39 mouse cellular contexts compared by ENCODE assay signal in genomic region chr16:13732786-13733185, GRCm38 (mm10). TPM values are rescaled to one million over a fixed set of nuclear protein-coding genes. Genes with fewer than 3 reads are reported as not detected.
"Had no signal": no experiment of that assay in that cellular context is flagged by ENCODE, and none has a peak within 500 bp of the region (broad histone marks: within the 10 kb centered on the region; RNA-seq: fewer than 3 reads in every experiment).

No protein-coding gene starts in this region.

- ATAC-seq: hindbrain, embryonic 16.5 days; inflammation-experienced regulatory T-cells, adult 6 months; intestine, embryonic 15.5 days; intestine, postnatal 0 days; liver, embryonic 12.5 days had no signal

- H3K9me3 ChIP-seq: heart, embryonic 10.5 days; heart, embryonic 12.5 days; hindbrain, embryonic 10.5 days; hindbrain, embryonic 12.5 days; intestine, embryonic 15.5 days; limb, embryonic 13.5 days; limb, embryonic 15.5 days; liver, embryonic 12.5 days had no signal

- DNase-seq: gastrocnemius, postnatal 14 days; gastrocnemius, postnatal 36 days; heart, adult 2 months; heart, postnatal 10 days; heart, postnatal 4 days; kidney, adult 18-20 months; kidney, adult 8-10 months; kidney, postnatal 10 days; kidney, postnatal 36 days; layer of hippocampus, adult 9-11 months; layer of hippocampus, postnatal 36 days; left cerebral cortex, postnatal 4 days had no signal

- H3K36me3 ChIP-seq: heart, embryonic 10.5 days; heart, embryonic 12.5 days; hindbrain, embryonic 10.5 days; hindbrain, embryonic 12.5 days; intestine, embryonic 15.5 days; limb, embryonic 13.5 days; limb, embryonic 15.5 days; liver, embryonic 12.5 days had no signal

- H3K9ac ChIP-seq: heart, embryonic 12.5 days; hindbrain, embryonic 12.5 days; hindbrain, embryonic 14.5 days; intestine, embryonic 15.5 days; limb, embryonic 13.5 days; limb, embryonic 15.5 days; liver, embryonic 12.5 days had no signal

- H3K4me3 ChIP-seq: heart, adult 2 months; heart, embryonic 10.5 days; heart, embryonic 12.5 days; hindbrain, embryonic 10.5 days; hindbrain, embryonic 12.5 days; intestine, embryonic 15.5 days; limb, embryonic 13.5 days; limb, embryonic 15.5 days; liver, embryonic 12.5 days had no signal

- H3K4me2 ChIP-seq: heart, embryonic 12.5 days; hindbrain, embryonic 12.5 days; hindbrain, embryonic 14.5 days; intestine, embryonic 15.5 days; limb, embryonic 13.5 days; limb, embryonic 15.5 days; liver, embryonic 12.5 days had no signal

- H3K27me3 ChIP-seq: intestine, embryonic 15.5 days had no signal

- H3K27ac ChIP-seq: heart, adult 2 months; heart, embryonic 10.5 days; hindbrain, embryonic 10.5 days; hindbrain, embryonic 12.5 days; hindbrain, embryonic 14.5 days; intestine, embryonic 15.5 days; limb, embryonic 13.5 days; limb, embryonic 15.5 days; liver, embryonic 12.5 days had no signal

RNA-seq across cellular contexts. Expression of gene Pla2g10, which starts 2.0 kb away (rescaled TPM):
- total RNA-seq: gastrocnemius, adult 18-20 months; gastrocnemius, adult 8-10 months; gastrocnemius, postnatal 14 days; gastrocnemius, postnatal 36 days; granulocyte monocyte progenitor cell, adult 5-6 weeks; heart, adult 2 months; heart, postnatal 10 days; heart, postnatal 25 days; heart, postnatal 4 days; layer of hippocampus, adult 18-20 months; layer of hippocampus, adult 8-10 months; layer of hippocampus, postnatal 14 days; layer of hippocampus, postnatal 36 days; left cerebral cortex, adult 18-20 months; left cerebral cortex, adult 8-10 months; left cerebral cortex, postnatal 10 days; left cerebral cortex, postnatal 25 days; left cerebral cortex, postnatal 4 days; liver, adult 2 months had no signal
- polyA plus RNA-seq: heart, embryonic 14.5 days; kidney, embryonic 14.5 days; limb, embryonic 11.5 days; liver, adult 2 months had no signal
